Mouse (Mus musculus) megakaryocyte, adult 5-6 weeks (primary cell): ENCODE measurements around the gene Olfr1423. TPM values are rescaled to one million over a fixed set of nuclear protein-coding genes. Genes with fewer than 3 reads are reported as not detected.
A peak's percentile ranks its signal among the peaks of the same experiment; 100 is the strongest.
"Not testable (repeated sequence)": the region's sequence is repeated elsewhere in the genome, so short reads cannot be mapped to it uniquely, and the experiment has no call there.

Experiments
- ATAC-seq: 2 replicates; pipeline ENCODE4 v1.8.0; 2016; ENCODE audit warnings: mild to moderate bottlenecking, inconsistent platforms; ENCODE audit not compliant: poor library complexity, severe bottlenecking
- total RNA-seq, 2 experiments: library from RNA; stranded (forward) in 1 of 2; stranded (reverse) in 1 of 2; fragments of 153-499, 151-499 nt in 1 of 2; fragments of 221-1000, 200-1000 nt in 1 of 2; gene quantifications; 2 replicates each; pipeline versions ENCODE4 v1.2.3 to v1.2.4; 2015 to 2017

The Olfr1423 gene
- total RNA-seq (2015) (0.02 TPM in 1 of 2 replicates, not detected in the other), total RNA-seq (2017) (not detected in 2 replicates)

DNA sequence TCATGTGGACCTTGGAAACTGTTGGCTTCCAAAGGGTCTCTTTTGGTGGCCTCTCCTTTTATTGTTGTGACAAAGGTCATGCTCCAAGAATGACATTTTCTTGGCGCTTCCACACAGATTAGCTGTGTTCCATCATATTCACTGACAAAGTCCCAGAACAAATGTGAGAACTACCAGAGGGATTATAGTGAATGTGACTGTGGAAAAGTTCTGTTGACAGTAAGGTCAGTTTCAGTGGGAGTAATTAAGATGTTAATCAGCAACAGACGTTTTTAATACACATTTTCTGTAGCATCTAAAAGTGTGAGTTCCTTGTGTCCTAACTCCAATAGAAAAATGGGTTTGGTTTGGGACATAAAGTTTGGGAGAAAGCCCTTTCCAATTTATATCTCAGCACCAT lies at the start of gene Olfr1423:
Olfr1423 (minus strand) TSS at position 101 of the 400 bp plus-strand sequence.
- ATAC-seq: no peak

DNA sequence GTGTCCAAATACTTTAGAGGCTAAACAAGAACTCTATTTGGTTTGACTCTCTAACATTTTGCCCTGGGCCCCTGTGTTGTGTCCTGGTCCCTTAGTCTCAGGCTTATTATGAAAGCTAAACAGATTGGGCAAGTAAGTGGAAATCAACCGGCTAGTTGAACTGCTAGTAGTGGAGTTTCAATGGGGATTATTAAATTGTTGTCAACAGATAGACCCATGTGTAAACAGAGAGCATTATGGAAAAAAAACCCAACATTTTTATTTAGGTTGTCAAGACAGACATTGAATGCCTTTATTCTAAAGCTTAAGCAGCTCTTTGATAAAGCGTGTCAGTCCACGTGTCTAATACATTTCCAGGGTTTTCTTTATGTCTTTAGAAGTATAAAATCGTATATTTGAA lies 36.5 kb upstream of the Olfr1423 start, which contains the start of gene Olfr1425:
Olfr1425 (minus strand) TSS at position 101 of the 400 bp plus-strand sequence.
- ATAC-seq: not testable (repeated sequence)

GRCm38 (mm10) chr19:12069546-12069945 lies 28.4 kb upstream of the Olfr1423 start:
- ATAC-seq: not testable (repeated sequence)

- ATAC-seq: not testable (repeated sequence)
These were observed 26.7 kb upstream of the Olfr1423 start for GRCm38 (mm10) chr19:12067806-12068205.

DNA sequence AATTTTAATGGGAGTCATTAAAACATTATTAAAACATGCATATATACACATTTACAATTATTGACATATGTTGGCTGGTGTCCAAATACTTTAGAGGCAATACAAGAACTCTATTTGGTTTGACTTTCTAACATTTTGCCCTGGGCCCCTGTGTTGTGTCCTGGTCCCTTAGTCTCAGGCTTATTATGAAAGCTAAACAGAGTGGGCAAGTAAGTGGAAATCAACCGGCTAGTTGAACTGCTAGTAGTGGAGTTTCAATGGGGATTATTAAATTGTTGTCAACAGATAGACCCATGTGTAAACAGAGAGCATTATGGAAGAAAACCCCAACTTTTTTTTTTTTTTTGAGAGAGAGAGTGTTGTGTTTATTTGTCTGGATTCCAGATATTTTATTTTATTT lies 21.5 kb upstream of the Olfr1423 start, which contains the start of gene Olfr1424:
Olfr1424 (minus strand) TSS at position 101 of the 400 bp plus-strand sequence.
- not testable (repeated sequence) for ATAC-seq

- ATAC-seq: no peak
These were observed 2.0 kb upstream of the Olfr1423 start for GRCm38 (mm10) chr19:12043163-12043562.

- no peak for ATAC-seq
These were observed 3.4 kb downstream of the Olfr1423 start for GRCm38 (mm10) chr19:12037727-12038126.

DNA sequence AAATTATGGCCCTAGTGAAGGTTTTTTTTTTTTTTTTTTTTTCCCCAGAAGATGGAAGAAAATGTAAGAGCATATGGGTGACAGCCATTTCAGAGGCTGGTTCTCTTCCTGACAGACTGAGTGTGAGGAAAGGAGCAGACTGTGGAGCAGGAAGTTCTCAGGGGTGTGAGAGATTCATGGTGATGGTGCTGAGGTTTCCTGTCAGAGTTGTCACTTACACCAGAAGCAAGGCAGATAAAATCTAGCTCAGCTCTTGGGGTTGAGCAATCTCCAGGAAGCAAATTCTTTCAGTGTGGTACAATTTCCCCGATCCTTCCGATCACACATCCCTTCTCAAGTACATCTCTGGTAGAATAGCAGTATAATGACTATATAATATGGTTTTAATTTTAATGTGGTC lies 14.5 kb downstream of the Olfr1423 start:
- peak; percentile 61 for ATAC-seq

- no peak for ATAC-seq
These were observed 15.8 kb downstream of the Olfr1423 start for GRCm38 (mm10) chr19:12025333-12025732.

DNA sequence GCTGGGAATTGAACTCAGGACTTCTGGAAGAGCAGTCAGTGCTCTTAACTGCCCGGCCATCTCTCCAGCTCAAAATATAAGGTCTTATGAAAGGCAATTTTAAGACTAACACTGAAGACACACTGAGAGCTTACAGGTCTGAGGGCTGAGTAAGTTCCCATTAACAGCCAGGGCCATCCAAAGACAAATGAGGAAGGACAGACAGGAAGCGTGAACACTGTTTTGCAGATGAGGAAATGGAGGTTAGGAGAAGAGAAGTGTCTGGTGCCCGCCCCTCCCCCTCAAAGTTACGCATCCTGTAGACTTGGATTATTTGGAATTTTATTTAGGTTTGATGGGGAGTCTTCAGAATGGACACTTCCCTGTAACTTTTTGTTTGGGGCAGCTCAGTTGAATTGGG lies 17.0 kb downstream of the Olfr1423 start:
- peak; percentile 98 for ATAC-seq

DNA sequence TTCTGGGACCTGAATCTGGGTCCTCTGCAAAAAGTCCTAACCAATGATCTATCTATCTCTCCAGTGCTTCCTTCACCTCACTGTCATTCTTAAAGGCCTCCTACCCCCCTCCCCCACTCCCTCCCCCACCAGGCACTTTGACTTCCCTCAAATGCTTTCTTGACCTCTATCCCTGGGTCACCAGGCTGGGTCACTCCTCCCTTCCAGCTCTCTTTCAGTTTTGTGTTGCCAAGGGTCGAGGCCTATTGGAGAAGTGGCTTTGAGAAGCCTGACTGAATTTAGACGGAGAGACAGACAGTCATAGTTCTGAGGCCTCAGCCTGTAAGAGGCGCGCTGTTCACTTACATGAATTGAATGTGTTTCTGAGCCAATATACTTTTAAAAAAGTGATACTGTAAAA lies 24.9 kb downstream of the Olfr1423 start:
- no peak for ATAC-seq

- no peak for ATAC-seq
These were observed 25.4 kb downstream of the Olfr1423 start for GRCm38 (mm10) chr19:12015708-12016107.

GRCm38 (mm10) chr19:12013228-12013627 lies 27.9 kb downstream of the Olfr1423 start:
- ATAC-seq: peak; percentile 43

- no peak for ATAC-seq
These were observed 28.5 kb downstream of the Olfr1423 start for GRCm38 (mm10) chr19:12012615-12013014.

DNA sequence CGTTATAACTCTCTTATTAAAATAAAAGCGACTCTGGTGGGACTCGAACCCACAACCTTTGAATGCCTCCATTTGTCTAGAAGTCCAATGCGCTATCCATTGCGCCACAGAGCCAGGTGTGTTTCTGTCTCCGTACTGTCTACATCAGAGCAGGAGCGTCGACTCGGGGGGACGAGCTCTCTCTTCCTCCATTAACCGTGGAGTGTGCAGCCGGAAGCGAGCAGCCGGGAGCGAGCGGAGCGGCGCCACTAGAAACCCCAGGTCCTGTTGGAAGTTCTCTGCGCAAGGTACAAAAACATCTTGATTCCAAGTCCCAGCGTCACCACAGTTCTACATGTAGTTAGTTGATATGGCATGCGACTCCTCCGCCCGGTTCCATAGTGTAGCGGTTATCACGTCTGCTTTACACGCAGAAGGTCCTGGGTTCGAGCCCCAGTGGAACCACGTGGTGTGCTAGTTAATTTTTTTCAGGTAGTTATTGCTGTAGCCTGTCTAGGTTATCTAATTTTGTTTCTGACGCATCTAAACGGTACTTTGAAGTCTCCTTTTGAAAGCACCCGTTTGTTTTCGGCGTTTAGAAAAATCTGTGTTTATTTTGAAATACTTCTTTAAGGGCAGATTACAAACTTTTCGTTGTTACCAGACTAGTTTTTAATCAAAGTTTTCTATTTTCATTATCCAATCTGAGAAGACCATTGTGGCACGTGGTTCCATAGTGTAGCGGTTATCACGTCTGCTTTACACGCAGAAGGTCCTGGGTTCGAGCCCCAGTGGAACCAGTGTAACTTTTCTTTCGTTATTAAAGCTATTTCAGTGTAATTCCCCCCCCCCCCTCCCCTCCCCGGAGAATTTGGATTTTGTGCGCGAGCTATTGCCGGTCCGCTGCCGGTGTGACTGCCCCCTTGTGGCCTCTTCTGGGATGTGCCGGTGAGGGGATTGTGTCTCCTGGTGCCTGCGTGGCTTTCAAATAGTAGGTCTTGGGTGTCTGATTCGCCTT lies 29.3 kb downstream of the Olfr1423 start:
- peak; percentile 48 for ATAC-seq

DNA sequence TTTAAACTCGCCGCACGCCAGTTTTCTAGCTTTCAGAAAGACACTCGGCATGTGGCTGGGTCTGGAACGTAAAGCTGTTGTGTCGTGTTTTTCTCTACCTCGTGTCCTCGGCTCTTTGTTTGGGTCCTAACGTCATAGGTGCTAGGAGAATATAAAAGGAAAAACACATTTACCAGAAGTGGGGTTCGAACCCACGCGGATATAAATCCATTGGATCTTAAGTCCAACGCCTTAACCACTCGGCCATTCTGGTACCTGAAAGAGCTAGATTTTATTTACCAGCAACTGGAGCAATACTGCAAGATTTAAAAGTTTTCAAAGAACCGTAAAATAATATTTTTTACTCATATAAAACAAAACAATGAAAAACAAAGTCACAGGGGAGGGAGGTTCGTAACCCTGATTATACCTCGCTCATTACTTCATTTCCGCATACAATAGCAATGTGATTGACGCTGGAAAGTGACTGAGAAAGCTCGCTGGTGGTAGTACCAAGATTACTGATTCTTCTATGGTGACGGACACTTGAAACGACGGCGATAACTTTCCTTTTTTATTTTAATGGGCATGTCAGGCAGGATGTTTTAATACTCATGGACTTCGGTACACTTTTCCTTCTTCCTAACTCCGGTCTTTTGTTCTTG lies 30.1 kb downstream of the Olfr1423 start:
- peak; percentile 16; the same call in 1 of the 2 replicates for ATAC-seq

DNA sequence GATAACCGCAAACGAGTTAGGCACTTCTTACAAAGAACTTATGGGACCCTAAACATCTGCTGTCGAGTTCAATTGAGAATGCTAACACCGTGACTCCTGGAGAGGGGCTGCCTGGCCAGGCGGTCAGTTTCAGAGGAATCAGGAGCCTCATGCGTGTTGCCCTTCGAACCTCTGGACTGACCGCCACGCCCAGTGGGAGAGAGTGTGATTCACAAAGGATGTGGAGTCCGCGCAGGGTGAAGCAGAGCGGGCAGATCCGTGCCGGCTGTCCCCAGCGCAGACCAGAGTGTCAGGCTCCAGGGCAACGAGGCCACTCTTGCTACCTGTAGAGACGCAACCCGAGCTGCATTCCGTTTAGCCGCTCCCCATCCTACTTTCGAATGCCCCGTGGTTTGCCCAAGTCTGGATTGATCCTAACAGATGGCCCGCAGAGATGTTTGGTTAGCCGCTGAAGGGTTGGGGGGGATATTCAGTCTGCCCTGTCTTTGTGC lies 30.8 kb downstream of the Olfr1423 start:
- peak; percentile 13 for ATAC-seq

GRCm38 (mm10) chr19:12009501-12010280 lies 31.4 kb downstream of the Olfr1423 start:
- ATAC-seq: no peak

DNA sequence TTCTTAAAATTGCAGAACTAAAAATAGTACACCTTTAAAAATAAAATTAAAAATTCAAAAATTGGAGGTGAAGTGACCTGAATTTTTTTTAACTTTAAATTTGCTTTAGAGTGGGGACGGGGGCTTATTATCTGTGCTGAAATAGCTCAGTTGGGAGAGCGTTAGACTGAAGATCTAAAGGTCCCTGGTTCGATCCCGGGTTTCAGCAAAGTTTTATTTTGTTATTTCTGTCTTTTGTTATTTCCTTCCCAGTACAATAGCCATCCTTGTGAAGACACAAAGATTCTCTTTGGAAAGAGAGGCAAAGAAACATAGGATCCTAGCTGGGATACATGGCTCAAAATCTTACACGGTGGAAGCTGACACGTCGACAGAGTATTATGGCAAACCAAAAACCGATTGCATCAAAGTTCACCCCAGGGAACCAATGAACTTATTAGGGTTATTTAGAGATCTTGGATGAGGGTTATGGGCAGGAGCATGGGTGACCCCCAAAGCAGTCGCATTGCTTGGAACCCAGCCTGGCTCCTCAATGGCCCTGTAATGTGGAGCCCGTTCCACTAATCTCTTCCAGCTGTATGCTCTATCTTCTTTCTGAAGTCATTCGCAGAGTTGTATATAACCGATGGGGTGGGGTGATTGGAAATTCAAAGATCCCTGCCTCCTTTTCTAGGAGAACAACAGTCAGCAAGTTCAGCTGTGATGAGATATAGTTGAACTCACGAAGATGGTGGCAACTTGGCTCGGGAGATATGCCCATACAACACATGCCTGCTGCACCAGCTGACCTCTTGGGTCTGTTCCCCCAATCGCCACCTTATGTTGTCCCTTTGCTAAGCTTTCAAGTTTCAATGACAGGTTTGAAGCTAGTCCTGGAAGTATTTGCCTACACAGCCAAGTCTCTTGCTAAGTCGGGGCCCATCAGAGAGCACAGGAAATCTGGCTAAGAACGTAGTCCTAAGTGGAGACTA lies 32.4 kb downstream of the Olfr1423 start:
- no peak for ATAC-seq
